Mouse (Mus musculus) layer of hippocampus, adult 8-10 months (tissue): Measurements from ENCODE around the gene Olfr871. TPM values are rescaled to one million over a fixed set of nuclear protein-coding genes. Genes with fewer than 3 reads are reported as not detected.
"Not testable (repeated sequence)": the region's sequence is repeated elsewhere in the genome, so short reads cannot be mapped to it uniquely, and the experiment has no call there.

ENCODE experiments used
- DNase-seq, 2 experiments: peaks; one replicate each; pipeline ENCODE4 v3.0.0; 2022; ENCODE audit warnings: low spot score in 2 of 2
- total RNA-seq, 4 experiments: library from RNA; stranded (reverse); gene quantifications; 2 replicates each; pipeline ENCODE4 v1.2.4; 2022

The Olfr871 gene
- not detected for total RNA-seq

DNA sequence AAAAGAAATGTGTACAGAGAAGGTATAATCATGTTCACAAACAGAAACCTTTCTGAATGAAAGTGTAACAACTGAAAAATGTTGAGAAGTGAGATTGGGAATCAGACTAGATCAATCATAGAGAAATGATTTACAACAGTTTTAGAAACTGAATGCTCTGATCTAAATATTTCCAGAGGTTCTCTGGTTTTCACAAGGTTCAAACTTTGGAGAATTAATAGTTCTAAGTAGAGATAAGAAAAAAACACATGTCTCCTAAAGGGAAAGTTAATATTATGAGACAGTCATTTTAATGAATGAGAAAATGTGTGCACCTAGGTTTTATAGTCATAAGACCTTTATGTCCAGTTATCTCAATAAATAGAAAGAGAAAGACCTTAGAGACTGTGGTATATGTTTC lies at the start of gene Olfr871:
Gene Olfr871, plus strand, starts transcription at position 301 of the 400 bp plus-strand sequence.
- DNase-seq: no peak

DNA sequence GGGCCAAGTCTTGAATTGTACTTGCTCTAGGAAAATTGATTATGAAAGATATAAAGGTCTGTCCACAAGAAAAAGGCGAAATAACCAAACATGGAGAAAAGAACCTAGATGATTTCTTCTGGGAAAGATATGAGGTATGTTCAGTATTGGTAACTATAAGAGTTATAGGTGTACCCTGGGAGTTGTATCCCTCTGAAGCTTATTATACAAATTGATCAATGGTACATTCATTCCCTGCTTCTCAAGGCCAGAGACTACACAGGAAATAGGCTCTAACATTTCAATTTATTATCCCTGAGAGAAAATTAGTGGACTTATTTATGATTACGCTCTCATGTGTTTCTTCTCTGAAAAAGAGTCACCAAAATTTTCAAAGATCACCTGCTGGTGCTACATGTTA lies 38.0 kb upstream of the Olfr871 start, which contains the start of gene Olfr870:
Gene Olfr870, minus strand, starts transcription at position 101 of the 400 bp plus-strand sequence.
- no peak for DNase-seq

DNA sequence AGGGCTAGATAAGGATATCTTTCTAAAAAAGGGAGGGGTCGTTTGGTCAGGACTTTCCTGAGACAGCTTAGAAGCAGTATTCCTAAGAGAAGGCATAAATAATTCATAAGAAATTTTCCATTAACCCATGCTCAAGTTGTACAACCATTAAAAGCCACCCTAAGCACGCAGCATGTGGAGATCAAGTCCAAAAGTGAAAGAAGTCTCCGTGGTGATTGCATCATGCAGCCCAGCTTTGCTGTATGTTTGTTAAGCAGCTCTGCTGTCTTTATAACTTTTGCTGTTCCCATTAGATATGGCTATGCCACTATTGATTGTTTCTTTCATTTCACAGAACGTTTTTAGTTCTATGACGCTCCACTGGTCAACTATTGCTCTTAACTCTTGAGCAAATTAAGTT lies 32.5 kb upstream of the Olfr871 start:
- DNase-seq: no peak

DNA sequence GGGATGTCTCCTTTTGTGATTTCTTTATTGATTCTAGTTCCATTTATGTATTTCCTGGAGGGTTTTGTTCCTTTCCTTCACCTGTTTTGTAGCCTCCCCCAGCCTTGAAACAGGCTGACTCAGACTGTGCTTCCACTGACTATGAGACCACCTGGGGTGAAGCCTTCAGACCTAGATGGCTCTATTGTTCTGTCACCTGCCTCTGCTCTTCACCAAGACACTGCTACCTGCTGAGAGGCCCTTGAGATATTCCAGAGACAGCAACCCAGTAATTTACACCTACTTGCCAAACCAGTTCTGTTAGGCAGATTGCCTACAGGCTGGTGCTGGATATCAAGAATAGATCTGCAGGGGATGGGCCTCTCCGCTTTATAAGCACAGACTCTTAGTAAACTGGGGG lies 9.9 kb upstream of the Olfr871 start:
- DNase-seq: no peak

GRCm38 (mm10) chr9:20203413-20203984 lies 8.5 kb upstream of the Olfr871 start:
- DNase-seq: not testable (repeated sequence)

GRCm38 (mm10) chr9:20210812-20211211 lies 1.2 kb upstream of the Olfr871 start:
- DNase-seq: no peak

- DNase-seq: no peak
Observed at GRCm38 (mm10) chr9:20211477-20211876, 530 bp upstream of the Olfr871 start.

DNA sequence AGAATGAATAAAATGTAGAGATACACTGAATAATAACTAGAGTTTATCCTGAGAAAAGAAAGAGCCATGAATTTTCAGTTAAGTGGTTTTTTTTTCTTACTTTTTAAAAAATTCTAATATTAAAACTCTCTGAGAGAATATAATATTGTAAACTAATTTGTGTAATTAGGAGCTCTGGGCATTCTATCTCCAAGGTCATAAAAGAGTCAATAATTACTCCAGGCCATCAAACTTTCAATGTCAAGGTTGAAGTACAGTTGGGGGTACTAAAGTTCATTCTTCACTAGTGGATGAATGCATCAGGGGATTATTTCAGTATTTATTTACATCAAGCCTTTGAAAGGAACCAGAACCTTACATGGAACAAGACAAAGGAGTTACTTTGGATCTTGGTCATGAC lies 24.8 kb downstream of the Olfr871 start, which contains the start of gene Olfr872:
Gene Olfr872, plus strand, starts transcription at position 301 of the 400 bp plus-strand sequence.
- no peak for DNase-seq

DNA sequence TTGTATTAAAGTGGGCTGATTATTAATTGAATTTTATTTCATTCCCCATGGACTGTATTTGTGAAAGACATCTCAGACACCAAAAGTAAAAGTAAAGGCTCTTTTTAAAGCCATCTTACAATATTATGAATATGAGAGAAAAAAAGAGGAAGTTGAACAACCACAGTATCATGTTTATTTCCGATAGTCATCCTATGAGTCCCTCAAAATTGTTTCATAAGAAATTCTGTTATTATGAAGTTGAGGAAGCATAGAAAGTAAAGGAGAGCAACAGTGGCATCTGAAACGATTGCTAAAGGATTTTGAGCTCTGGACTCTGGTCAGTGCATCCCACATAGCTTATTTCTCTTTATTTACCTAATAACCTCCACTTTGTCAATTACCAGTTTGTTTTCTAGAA lies 25.4 kb downstream of the Olfr871 start:
- DNase-seq: no peak

Other genes starting within 250 kb of the Olfr871 start
- gene Olfr866, start 184.2 kb upstream of the Olfr871 start, total RNA-seq: not detected
- gene Olfr867, start 154.6 kb upstream of the Olfr871 start, total RNA-seq: not detected
- not detected for gene Olfr868, start 113.6 kb upstream of the Olfr871 start, total RNA-seq
- gene Olfr869, start 83.2 kb upstream of the Olfr871 start, total RNA-seq: not detected
- not detected for gene Olfr870, start 38.1 kb upstream of the Olfr871 start, total RNA-seq
- not detected for gene Olfr872, start 24.9 kb downstream of the Olfr871 start, total RNA-seq
- not detected for gene Olfr39, start 70.1 kb downstream of the Olfr871 start, total RNA-seq
- gene Olfr873, start 86.3 kb downstream of the Olfr871 start, total RNA-seq: not detected
- under 1 TPM in 1 of 4 experiments, not detected in 3; 0.22 TPM for gene Olfr18, start 123.9 kb downstream of the Olfr871 start, total RNA-seq
- gene Zfp560, start 173.0 kb downstream of the Olfr871 start, total RNA-seq: 10 to 100 TPM in 2 of 4 experiments, 1 to 10 TPM in 2; 8.1 to 10.9 (median 9.3) TPM
- gene Zfp26, start 248.0 kb downstream of the Olfr871 start, total RNA-seq: 10 to 100 TPM; 26.6 to 30.0 (median 27.0) TPM